Mouse (Mus musculus) CD4-positive helper T cell, adult 2 months (primary cell): Measurements from ENCODE around the gene Slc7a6os.

Experiments used
- DNase-seq: peaks from one replicate; pipeline ENCODE4 v3.0.0-alpha.2; 2012; ENCODE audit warnings: low read depth, missing footprints, low spot score

Gene Slc7a6os

GRCm38 (mm10) chr8:106177594-106177993 is 33.1 kb downstream of the Slc7a6os start:
- DNase-seq, result no peak

DNA sequence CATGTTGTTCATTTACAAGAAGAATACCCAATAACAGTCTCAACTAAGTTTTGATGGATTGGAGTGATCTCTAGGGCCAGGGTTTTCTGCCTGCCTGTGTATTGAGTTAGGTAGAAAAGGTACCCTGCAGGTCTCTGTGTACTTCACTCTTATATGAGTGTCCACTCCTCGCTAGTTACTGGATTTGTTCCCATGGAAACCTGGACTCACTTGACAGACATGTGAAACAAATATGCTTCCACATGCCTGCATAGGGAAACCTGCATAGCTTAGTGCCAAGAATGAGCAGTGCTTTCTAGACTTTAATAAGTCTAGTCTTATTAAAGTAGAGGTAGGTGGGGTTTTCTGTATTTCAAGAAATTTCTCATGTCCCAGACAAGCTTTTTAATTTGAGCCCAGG is 33.8 kb downstream of the Slc7a6os start:
- no peak for DNase-seq

GRCm38 (mm10) chr8:106173566-106173965 is 37.2 kb downstream of the Slc7a6os start:
- no peak for DNase-seq

DNA sequence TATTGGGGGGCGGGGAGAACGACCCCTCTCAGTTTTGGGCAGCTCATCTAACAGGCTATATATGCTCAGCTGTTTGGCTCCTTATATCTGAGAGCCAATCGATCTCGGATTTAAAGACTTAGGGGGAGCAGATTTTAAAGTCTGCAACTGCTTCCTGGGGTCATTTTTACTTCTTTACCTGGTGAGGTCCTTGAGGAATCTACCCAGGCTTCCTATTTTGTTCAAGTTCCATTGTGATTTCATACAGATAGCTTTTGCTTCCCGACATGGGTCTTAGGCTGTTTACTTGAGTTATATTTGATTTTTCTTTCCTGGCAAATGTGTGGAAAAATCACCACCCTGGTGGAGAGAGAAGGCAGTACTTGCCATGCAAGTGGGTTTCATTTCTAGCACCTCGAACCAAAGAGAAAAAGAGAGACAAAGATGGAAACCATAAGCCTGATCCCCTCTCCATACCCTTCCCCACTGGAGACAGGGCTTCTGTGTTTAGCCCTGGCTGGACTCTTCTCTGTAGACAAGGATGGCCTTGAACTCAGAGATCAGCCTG is 40.7 kb downstream of the Slc7a6os start:
- DNase-seq, result peak; percentile 25

GRCm38 (mm10) chr8:106169017-106169933 is 41.5 kb downstream of the Slc7a6os start:
- DNase-seq, result no peak

GRCm38 (mm10) chr8:106168356-106169016 is 42.2 kb downstream of the Slc7a6os start, which contains the start of gene Slc7a6:
Gene Slc7a6 (plus strand): TSS chr8:106168857.
- DNase-seq, result peak; percentile 93

GRCm38 (mm10) chr8:106165460-106165859 is 45.3 kb downstream of the Slc7a6os start:
- DNase-seq, result peak; percentile 69

GRCm38 (mm10) chr8:106163251-106163650 is 47.5 kb downstream of the Slc7a6os start:
- no peak for DNase-seq

DNA sequence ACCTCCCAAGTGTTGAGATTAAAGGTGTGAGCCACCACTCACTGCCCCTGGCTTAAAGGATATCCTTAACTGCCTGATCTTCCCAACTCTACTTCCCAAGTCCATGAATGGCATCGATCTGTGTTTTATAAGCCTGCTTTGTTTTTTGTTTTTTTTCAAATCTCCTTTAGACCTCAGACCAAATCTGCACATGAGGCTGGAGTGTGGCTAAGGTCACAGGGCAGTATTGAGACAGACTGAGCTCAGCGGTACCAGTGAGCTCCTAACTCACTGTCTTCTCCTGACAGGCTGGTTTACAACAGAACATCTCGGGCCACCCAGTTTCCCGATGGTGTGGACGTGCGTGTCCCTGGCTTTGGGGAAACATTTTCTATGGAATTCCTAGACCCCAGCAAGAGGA is 50.9 kb downstream of the Slc7a6os start:
- no peak for DNase-seq

- DNase-seq, result no peak
Observed at GRCm38 (mm10) chr8:106158381-106158780, 52.4 kb downstream of the Slc7a6os start.

GRCm38 (mm10) chr8:106157419-106157818 is 53.3 kb downstream of the Slc7a6os start:
- DNase-seq, result no peak

DNA sequence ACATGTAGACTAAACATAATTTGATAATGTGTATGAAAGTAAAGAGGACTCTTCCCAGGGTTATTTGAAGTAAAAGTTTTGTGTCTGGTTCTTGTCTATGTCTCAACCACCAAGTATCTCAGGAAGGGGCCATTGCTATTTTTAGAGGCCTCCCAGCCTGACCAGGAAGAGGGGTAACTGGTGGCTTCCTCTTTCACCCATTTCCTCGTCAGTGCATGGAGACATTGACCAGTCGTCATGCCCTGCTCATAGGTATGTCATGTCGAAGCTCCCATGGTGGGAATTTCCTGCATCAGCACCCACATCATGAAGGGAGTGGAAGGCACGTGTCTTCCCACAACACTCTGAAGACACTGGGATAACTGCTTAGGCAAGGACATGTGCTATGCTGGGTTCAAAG is 57.9 kb downstream of the Slc7a6os start:
- DNase-seq, result no peak

DNA sequence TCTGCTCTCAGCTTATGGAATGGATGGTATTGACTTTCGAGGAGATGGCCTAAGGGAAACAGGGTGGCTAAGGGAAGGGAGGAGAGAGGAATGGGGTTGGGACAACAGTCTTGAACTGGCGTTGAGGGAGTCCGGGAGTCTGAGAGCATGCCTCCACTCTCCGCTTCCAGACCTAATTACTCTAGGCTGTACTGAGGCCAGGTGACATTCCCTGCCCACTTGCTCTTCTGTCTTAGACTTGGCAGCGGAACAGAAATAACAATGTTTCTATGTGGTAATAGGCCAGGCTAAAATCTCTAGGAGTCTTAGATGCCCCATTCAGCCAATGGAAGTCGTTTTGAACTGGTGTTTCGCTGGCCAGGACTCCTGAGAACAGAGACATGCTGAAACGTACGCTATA is 59.7 kb downstream of the Slc7a6os start:
- no peak for DNase-seq
